Mouse (Mus musculus): ENCODE measurements around the gene Kcnq4. TPM values are rescaled to one million over a fixed set of nuclear protein-coding genes. Genes with fewer than 3 reads are reported as not detected.

Gene Kcnq4
- polyA plus RNA-seq, 1 experiment: not detected

DNA sequence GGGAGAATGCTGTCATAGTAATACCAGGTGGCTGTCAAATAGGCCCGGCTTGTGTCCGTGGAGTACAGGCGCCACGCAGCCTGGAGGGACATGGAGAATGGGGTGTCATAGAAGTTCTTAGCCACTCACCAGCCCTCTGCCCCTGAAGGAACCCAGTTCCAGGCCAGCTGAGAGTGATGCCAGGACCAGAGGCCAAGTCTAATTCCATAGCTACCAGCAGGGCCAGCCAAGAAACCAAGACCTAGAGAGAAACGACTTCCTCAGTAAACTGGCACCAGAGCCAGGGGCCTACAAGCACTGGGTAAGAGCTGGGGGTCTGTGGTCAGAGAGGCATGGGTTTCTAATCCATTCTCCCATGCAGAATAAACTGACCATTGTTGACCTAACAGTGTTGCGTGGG, 35.4 kb downstream of the Kcnq4 start:
- Histone ChIP-seq H3K4me3 (ENCODE audit: insufficient read depth, low read length) (no peak overlapping the region), H3K27ac (ENCODE audit: insufficient read depth, low read depth, low read length) (no peak overlapping the region), H3K4me1 (ENCODE audit: control insufficient read depth, insufficient read depth, low read length) (peaks cover 2% of the 10 kb centered on the region; the same call in 1 of the 2 replicates)
- TF ChIP-seq POLR2A (IDR thresholded peaks at IDR 0.05; ENCODE audit: borderline replicate concordance, low read depth, low read length) (no peak), CTCF (IDR thresholded peaks at IDR 0.05; ENCODE audit: low read depth, low read length) (no peak)

DNA sequence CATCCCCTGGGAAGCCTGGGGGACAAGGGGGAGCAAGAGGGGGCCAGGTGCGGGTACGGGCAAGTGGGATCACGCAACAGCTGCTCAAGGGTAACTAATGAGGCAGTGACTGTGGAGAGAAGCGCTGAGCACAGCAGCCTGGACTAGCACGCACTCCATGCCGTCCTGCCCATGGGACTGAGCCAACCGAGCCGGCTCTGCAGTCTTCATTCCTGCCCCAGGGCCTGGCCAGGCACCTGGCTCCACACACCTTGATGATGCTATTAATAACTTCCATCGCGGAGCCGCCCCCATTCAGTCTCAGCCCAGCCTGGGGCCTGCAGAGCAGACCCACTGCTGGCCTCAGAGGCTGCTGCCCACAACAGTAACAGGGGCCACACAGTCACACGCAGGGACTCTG, 36.2 kb downstream of the Kcnq4 start:
- TF ChIP-seq POLR2A (IDR thresholded peaks at IDR 0.05; ENCODE audit: borderline replicate concordance, low read depth, low read length): no peak
- no peak for TF ChIP-seq CTCF (IDR thresholded peaks at IDR 0.05; ENCODE audit: low read depth, low read length)

DNA sequence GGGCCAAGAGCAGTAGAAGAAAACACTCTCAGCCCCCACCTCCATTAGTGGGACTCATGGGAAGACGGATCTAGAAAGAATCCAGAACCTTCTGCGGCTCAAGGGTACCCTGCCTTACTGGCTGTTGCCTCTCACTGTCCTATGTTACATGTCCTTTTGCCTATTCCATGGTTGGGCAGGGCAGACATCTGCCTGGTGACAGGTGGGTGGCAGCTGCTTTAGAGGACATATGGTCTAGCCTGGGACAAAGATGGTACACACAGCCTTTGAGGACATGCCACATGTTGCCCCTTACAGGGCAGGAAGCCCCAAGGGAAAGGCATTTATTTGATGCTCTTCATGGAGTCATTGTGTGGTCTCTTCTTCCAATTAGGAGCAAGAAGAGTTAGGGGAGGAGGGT, 45.9 kb downstream of the Kcnq4 start:
- H3K4me1 ChIP-seq (ENCODE audit: control insufficient read depth, insufficient read depth, low read length): no peaks in the 10 kb centered on the region
- no peak for TF ChIP-seq POLR2A (IDR thresholded peaks at IDR 0.05; ENCODE audit: borderline replicate concordance, low read depth, low read length)
- TF ChIP-seq CTCF (IDR thresholded peaks at IDR 0.05; ENCODE audit: low read depth, low read length): no peak
- H3K27ac ChIP-seq (ENCODE audit: insufficient read depth, low read depth, low read length): no peak overlapping the region
- no peak overlapping the region for H3K4me3 ChIP-seq (ENCODE audit: insufficient read depth, low read length)

More for the DNA sequence above, 36.2 kb downstream of the Kcnq4 start:
- no peak overlapping the region for H3K4me3 ChIP-seq (ENCODE audit: insufficient read depth, low read length)
- H3K27ac ChIP-seq (ENCODE audit: insufficient read depth, low read depth, low read length): no peak overlapping the region
- H3K4me1 ChIP-seq (ENCODE audit: control insufficient read depth, insufficient read depth, low read length): peaks cover 2% of the 10 kb centered on the region; the same call in 1 of the 2 replicates

DNA sequence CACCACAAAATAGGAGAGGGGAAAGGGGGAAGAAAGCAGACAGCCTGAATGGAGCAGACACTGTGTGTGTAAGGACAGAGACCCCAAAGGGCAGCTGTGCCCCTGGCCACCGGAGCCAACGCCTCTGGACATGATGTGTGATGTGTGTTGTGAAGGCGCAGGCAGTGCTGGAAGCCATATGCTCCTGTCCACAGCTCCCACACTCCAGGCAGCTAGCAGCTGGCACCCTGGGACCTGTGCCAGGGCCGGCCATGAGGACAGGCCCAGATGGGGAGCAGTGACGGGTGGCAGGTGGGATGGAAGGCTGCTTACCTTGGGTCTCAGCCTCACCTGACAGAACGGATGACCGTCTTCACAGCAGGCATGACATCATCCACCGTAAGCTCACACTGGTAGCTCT, 46.4 kb downstream of the Kcnq4 start:
- Histone ChIP-seq H3K4me3 (ENCODE audit: insufficient read depth, low read length) (no peak overlapping the region), H3K4me1 (ENCODE audit: control insufficient read depth, insufficient read depth, low read length) (no peaks in the 10 kb centered on the region)
- TF ChIP-seq POLR2A (IDR thresholded peaks at IDR 0.05; ENCODE audit: borderline replicate concordance, low read depth, low read length) (no peak), CTCF (IDR thresholded peaks at IDR 0.05; ENCODE audit: low read depth, low read length) (no peak)

DNA sequence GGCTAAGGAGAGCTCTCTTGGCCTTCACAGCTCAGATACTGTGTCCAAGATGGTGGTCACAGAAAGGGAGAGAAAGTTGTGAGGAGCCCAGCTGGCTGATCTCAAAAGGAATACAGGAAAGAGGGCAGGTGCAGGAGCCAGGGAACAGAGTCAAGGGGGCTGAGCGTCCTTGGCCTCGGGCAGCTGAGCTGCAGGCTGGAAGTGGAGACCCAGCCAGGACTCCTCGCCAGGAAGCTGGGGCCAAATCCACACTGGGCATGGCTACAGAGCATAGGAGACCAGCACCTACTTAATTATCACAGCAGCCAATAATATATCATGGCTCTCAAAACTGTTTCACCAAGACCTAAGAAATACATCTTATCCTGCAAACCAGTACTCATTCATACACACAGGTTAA, 47.2 kb downstream of the Kcnq4 start:
- no peak for TF ChIP-seq POLR2A (IDR thresholded peaks at IDR 0.05; ENCODE audit: borderline replicate concordance, low read depth, low read length)
- Histone ChIP-seq H3K4me1 (ENCODE audit: control insufficient read depth, insufficient read depth, low read length) (no peaks in the 10 kb centered on the region), H3K4me3 (ENCODE audit: insufficient read depth, low read length) (no peak overlapping the region), H3K27ac (ENCODE audit: insufficient read depth, low read depth, low read length) (no peak overlapping the region)

More for the DNA sequence above, 46.4 kb downstream of the Kcnq4 start:
- no peak overlapping the region for H3K27ac ChIP-seq (ENCODE audit: insufficient read depth, low read depth, low read length)

DNA sequence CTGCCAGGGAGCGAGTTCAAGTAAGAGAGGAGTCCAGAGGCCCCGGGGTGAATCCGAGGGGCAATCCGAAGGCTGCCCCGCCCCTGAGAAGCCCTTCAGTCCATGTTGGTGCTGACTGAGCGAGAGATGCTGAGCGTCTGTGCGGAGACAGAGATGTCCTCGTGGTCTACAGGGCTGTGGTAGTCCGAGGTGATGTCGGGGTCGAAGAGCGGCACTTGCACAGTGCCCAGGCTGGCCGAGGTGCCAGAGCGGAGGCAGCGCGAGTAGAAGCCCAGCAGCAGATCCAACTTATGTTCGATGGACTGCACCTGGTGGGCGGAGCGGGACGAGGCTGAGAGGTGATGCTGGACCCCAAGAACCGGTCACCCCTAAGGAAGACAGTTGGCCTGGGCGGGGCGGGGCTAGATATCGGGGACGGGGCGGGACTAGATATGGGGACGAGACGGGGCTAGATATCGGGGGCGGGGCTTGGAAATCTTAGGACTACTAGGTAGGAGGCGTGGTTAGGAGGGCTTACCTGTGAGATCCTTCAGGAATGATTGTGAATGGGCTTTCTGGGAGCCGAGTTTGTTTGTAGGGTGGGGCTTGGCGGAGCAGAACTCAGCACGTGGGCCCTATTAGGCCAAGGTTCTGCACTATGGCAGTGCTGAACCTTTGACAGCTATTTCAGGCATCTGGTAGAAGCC, 50.5 kb downstream of the Kcnq4 start:
- no peak for TF ChIP-seq POLR2A (IDR thresholded peaks at IDR 0.05; ENCODE audit: borderline replicate concordance, low read depth, low read length)
- TF ChIP-seq CTCF (IDR thresholded peaks at IDR 0.05; ENCODE audit: low read depth, low read length): no peak
- no peak overlapping the region for H3K27ac ChIP-seq (ENCODE audit: insufficient read depth, low read depth, low read length)
- H3K4me1 ChIP-seq (ENCODE audit: control insufficient read depth, insufficient read depth, low read length): no peaks in the 10 kb centered on the region
- no peak overlapping the region for H3K4me3 ChIP-seq (ENCODE audit: insufficient read depth, low read length)

DNA sequence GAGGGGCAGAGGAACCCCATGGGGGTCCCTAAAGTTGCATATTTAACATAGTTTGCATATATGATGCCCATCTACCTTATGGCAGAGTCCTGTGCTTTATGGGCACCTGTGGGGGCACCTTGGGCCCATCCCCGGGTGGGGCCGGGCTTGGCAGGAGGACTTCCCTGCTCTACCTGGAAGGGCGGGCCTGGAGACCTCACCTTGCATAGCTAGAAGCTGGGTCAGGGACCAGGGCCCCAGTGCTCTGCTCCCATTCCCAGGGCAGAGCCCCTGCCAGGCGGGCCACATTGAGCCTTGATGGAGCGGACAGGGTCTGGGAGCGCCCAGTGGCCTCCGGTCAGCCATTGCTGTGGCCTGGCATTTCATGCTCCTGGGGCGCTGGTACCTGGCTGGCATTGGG, 51.1 kb downstream of the Kcnq4 start:
- Histone ChIP-seq H3K4me1 (ENCODE audit: control insufficient read depth, insufficient read depth, low read length) (no peaks in the 10 kb centered on the region), H3K4me3 (ENCODE audit: insufficient read depth, low read length) (no peak overlapping the region), H3K27ac (ENCODE audit: insufficient read depth, low read depth, low read length) (no peak overlapping the region)
- TF ChIP-seq CTCF (IDR thresholded peaks at IDR 0.05; ENCODE audit: low read depth, low read length) (no peak), POLR2A (IDR thresholded peaks at IDR 0.05; ENCODE audit: borderline replicate concordance, low read depth, low read length) (no peak)

DNA sequence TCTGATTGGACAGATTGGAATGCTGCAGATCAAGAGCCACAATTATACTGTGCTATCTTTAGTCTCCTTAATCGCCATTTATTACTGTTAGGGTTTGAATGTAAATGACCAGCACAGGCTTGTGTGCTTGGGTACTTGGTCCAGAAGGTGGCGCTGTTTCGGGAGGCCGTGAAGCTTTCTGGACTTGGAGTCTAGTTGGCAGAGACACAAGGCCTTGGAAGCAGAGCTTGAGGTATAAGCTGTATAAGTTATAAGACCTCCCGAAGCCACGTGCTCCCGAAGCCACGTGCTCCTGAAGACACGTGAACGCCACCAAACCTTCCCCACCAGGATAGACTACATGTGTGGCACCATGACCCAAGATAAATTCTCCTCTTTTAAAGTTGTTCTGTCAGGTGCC, 55.7 kb downstream of the Kcnq4 start:
- Histone ChIP-seq H3K4me3 (ENCODE audit: insufficient read depth, low read length) (no peak overlapping the region), H3K27ac (ENCODE audit: insufficient read depth, low read depth, low read length) (no peak overlapping the region), H3K4me1 (ENCODE audit: control insufficient read depth, insufficient read depth, low read length) (no peaks in the 10 kb centered on the region)
- no peak for TF ChIP-seq POLR2A (IDR thresholded peaks at IDR 0.05; ENCODE audit: borderline replicate concordance, low read depth, low read length)
- TF ChIP-seq CTCF (IDR thresholded peaks at IDR 0.05; ENCODE audit: low read depth, low read length): peak; percentile 73

DNA sequence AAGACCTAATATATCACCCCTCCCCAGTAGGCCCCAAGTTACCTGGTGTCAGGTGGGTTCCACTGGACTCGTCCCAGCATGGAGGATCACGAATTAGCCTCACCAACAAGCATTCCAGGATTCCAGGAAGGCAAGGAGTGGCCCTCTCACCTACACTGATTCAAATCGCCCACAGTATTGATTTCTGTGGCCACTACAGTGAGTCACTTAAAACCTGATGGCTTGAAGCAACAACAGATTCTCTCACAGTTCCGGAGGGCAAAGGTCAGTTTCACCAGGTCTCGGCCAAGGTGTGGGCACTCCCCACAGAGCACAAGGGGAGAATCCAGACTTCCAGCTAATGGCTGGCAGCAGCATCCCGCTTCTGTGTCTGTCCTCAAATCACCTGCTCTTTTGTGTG, 59.1 kb downstream of the Kcnq4 start:
- no peak for TF ChIP-seq POLR2A (IDR thresholded peaks at IDR 0.05; ENCODE audit: borderline replicate concordance, low read depth, low read length)
- TF ChIP-seq CTCF (IDR thresholded peaks at IDR 0.05; ENCODE audit: low read depth, low read length): no peak
- Histone ChIP-seq H3K27ac (ENCODE audit: insufficient read depth, low read depth, low read length) (no peak overlapping the region), H3K4me3 (ENCODE audit: insufficient read depth, low read length) (no peak overlapping the region), H3K4me1 (ENCODE audit: control insufficient read depth, insufficient read depth, low read length) (no peaks in the 10 kb centered on the region)

DNA sequence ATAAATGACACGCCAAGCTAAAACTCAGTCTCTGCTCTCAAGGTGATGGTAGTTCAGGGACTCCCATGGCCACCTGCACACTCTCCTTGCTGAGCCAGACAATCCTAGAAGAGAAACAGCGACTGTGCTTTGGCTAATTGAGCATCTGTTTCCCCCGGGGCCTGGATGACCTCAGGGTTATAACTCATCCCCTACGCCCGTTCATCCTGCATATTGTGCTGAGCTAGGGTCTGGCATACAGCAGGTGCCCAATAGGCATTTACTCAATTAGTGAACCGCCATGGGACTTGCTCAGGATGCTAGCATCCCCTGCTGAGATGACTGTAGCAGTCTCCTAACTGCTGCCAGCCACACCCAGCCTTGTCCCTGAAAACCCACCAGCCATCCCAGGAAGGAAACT, 61.1 kb downstream of the Kcnq4 start:
- no peaks in the 10 kb centered on the region for H3K4me1 ChIP-seq (ENCODE audit: control insufficient read depth, insufficient read depth, low read length)
- no peak overlapping the region for H3K27ac ChIP-seq (ENCODE audit: insufficient read depth, low read depth, low read length)
- no peak for TF ChIP-seq POLR2A (IDR thresholded peaks at IDR 0.05; ENCODE audit: borderline replicate concordance, low read depth, low read length)
- no peak for TF ChIP-seq CTCF (IDR thresholded peaks at IDR 0.05; ENCODE audit: low read depth, low read length)
- H3K4me3 ChIP-seq (ENCODE audit: insufficient read depth, low read length): no peak overlapping the region

Data from bone marrow macrophage, adult 2 months (primary cell).